Mouse (Mus musculus): ENCODE measurements at regions not wholly inside any gene's neighbourhood (a gene's known extent, or its start where the extent isn't known, plus 50 kb on each side); places are given as distances from the start of the nearest gene placed in this dataset.

DNA sequence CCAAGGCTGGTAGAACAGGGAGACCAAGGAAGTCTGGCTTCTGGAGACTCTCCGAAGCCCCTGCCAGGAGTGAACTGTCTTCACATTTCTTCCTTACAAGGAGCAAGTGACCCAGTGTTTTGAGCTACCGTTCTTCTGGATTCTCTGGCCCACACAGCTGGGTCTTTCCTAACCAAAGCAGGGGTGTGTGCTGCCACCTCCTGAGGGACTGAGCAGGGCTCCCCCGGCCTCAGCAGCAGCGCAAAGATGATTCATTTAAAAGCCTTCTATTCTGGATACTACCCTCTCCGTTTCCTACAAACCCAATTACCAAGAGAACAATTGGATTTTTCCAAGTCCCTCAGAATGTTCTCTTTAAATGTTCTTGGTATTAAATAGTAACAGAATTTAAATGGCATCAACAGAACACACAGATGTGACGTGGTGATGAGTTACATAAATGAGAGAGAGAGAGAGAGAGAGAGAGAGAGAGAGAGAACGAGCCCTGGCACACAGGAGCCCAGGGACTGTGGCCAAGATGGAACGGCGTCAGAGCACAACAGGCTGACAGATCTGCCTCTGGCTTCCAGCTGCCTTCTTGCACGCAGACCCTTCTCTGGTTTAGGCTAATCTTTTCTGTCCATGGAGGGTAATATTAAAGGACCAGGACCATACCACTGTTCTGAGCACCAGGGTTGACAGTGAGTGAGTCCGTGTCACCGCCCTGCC lies 191.6 kb downstream of the Agtpbp1 start:
- intact Hi-C loops (cut with DNase I) = no loop called here

DNA sequence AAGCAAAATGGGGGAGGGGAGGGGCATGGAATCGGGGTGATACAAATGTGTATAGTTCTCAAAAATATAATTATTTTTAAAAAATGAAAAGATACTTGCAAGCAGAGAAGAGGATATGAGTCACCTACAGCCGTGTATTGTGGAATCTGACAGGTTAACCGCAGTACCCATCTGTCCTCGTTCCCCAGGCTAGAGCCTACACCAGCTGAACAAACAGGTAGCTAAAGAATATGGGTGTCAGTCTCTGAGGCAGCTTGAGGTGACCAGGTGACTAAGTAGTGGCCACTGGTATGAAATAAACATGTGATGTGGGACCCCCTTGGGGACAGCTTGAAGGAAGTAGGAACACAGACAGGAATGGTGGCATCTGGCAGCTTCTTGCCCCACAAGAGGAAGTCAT lies 192.2 kb downstream of the Agtpbp1 start:
- intact Hi-C loops (cut with DNase I) = no loop called here

DNA sequence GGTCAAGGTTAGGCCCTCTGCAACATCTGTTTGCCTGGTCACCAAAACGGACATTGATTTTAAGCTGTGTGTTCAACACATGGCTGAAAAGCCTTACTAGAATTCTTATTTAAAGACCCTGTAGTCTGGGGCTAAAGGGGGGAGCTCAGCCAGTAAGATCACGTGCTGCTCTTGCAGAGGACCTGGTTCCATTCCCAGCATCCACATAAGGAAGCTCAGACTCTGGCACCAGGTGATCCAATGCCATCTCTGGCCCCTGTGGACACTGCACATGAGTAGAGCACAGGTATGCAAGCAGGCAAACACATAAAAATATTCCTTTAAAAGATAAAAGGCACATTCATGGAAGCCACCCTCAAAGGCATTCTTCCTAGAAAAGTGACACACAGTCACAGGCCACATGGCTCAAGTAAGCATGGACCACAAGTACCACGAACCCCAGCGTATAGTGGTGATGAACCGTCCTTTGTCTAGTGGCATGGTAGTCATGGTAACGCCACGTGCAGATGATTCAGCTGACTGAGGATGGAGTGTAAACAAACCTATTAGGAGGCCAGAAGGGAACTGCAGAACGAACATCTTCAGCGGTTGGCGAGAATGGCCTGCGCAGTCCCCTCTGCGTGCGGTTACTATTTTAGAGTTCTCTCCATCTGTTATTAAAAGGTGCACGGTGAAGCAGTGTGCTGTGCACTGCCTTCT lies 197.3 kb downstream of the Agtpbp1 start:
- intact Hi-C loops (cut with DNase I) = no loop called here

DNA sequence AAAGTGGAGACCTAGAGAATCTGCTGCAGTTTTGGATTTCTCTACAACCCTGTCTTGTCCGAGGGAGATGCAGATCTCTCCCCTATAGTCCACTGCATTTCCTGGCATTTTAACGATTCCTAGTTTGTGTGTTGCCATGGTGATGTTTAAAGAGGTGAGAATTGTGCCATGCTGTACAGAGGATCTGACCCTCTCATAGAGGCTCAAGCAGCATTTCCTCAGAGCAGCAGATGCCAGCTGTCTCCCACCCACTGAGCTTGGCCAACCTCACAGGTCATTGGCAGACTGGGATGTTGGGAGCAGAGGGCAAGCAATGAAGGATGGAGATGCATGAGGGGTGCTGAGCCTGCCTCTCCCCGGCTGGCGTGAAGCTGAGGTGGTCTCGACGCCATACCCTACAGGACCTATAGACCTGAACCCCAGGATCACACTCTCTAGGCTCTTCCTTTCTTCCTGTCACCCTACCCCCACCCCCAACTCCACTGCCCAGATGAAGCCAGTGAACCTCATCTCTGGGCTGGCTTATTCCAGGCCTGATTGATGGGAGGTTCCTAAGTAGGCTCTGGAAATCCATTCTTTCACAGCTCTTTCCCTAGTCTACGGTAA lies 198.0 kb downstream of the Agtpbp1 start:
- intact Hi-C loops (cut with DNase I) = no loop called here

DNA sequence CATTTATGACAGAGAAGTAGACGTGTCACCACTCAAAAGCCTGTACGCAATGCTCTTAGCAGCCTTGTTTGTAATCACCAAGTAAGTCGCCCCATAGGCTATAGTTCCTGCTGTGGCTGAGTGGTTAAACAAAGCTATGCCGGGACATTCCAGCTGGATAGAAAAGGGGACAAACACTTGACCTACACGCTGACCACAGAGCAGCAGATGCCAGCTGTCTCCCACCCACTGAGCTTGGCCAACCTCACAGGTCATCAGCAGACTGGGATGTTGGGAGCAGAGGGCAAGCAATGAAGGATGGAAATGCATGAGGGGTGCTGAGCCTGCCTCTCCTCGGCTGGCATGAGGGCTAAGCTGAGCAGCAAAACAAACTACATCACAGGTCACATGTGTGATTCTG lies 199.2 kb downstream of the Agtpbp1 start:
- intact Hi-C loops (cut with DNase I) = no loop called here

DNA sequence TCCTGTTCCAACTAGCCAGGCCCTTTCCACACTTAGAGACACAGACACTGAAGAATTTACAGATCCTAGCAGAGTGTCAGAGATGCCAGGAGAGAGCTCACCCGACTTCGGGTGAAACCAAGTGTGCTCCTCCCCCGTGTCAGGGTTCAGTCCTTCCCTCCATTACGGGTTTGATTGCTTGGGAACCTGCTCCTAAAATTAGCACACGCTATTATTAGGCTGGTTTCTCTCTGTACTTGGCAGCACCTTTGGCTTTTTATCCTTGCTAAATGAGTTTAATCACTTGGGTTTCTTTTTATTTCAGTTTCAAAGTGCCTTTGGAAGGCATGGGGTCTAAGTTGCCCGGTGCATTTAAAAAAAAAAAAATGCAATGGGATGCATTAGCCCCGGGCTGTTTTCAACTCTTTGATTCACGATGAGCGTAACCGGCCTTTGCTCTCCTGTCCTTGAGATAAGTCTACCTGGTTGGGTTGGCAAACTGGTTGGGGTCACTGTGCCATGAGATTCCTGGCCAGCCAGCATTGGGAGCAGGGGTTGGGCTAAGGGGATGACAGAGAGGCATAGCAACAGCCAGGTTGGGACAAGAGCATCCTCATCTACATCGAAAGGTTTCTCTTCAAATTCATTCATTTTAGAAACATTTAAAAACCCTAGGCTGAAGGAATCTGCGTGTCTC lies 214.7 kb downstream of the Agtpbp1 start:
- intact Hi-C loops (cut with DNase I) = no loop called here

DNA sequence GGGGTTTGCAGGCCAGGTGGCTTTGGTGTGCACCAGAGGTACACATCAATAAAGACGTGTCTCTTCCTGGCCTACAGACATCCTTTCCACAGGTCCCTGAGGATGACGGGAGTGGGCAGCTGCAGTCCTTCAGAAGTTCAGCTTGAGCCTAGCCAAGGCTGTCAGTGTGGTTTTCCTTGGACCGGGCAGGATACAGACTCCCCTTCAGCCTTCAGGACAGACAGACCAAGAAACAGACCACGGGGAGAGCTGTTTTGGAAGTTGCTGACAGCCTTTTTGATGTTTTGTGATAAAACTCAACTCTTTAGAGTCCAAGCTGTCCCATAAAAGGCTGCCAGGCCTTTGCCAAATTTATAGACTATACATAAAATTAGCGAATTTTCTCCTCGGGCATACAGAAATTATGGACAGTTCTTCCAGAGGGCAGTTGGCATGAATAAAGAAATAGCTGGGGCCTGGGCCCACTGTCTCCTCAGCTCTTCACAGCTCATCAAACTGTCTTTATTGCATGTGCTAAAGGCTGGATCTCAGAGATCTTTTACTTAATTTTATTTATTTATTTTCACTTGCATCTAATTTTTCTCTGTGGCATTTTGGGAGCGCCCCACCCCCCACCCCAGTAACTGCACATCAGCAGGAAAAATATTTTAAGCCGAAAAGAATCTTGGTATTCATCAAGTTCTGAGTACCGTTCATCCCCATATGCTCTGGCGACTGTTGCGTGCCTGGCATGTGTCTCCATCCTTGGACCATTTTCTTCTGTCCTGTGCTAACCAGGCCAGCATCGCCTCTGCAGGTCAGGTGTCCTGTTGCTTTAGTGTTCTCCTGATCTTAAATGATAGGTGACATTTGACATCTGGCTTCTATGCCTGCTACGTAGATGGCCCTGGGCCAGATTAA lies 216.2 kb downstream of the Agtpbp1 start:
- intact Hi-C loops (cut with DNase I) = loop anchor here (5.0 kb wide), 1 partner anchor 561 kb away; the partner anchor contains the start of gene Ntrk2

DNA sequence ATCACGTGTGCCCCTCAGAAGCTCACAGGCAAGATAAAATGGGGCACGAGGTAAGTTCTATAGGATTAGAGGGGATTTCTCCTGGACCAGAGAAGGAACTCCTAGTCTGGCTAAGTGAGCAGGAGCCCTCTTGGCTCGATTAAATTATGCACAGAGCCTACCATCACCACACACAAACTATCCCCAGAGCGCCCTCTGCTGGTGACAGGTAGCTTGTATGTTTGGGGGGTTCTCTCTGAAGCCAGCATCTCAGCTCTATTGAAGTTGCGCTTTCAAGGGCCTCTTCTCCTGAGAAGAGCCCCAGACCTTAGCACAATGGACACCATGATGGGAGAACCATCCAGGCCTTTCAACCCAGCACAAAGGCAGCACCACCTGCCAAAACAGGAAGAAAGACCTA lies 219.6 kb downstream of the Agtpbp1 start:
- intact Hi-C loops (cut with DNase I) = loop anchor here (2.0 to 5.0 kb wide), 2 partner anchors 558 to 729 kb away; partner anchors contain the start of gene Ntrk2

DNA sequence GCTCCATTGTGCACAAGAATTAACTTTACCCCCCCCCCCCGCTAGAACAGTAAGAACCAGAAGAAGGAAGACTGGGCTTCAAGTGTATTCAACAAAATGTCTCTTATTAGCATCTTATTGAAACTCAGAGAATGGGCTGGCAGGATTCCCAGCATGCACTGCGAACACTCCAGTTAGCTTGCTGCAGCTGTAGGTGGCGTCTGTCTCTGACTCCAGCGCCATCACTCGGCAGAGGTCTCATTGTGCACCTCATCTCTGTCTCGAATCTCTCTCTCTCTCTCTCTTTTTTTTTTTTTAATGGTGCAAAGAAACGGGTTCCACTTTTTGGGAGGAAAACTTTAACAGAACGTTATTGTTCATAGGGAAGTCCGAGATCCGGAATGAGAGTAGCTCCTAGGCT lies 221.6 kb downstream of the Agtpbp1 start:
- intact Hi-C loops (cut with DNase I) = no loop called here

DNA sequence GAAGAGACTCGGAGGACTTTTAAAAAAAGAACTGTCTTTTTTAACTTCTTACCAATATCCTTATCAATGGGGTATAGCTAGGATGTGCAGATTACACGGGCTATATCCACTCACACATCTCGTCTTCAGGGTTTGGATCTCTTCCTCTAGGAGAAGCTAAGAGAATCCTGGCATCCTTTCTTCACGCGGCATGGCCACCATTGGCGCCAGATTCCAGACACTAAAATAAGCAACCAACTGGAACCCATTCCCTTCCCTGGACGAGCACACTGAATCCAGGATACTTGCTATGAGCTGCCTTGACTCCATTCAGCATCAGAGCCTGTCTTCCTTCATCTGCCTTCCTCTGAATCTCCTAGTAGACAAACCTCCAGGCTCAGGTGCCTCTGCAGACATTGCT lies 223.7 kb downstream of the Agtpbp1 start:
- intact Hi-C loops (cut with DNase I) = no loop called here

DNA sequence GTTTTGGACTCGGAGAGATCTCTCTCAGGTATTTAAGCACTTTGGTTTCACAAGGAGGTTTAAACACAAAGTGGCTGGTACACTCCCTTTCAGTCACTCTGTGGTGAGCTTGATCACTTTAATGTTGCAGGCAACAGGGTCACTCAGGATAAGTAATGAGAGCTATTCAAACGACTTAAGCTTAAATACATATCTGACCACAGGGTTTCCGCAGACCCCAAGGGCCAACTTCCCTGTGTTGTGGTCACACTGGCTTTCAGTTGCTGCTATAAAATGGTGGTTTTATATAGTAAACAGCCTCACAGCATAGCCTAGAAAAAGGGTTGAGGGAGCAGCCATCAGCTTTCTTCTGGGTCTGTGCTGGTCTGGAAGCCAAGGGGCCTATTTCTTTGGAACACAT lies 225.0 kb downstream of the Agtpbp1 start:
- intact Hi-C loops (cut with DNase I) = no loop called here

DNA sequence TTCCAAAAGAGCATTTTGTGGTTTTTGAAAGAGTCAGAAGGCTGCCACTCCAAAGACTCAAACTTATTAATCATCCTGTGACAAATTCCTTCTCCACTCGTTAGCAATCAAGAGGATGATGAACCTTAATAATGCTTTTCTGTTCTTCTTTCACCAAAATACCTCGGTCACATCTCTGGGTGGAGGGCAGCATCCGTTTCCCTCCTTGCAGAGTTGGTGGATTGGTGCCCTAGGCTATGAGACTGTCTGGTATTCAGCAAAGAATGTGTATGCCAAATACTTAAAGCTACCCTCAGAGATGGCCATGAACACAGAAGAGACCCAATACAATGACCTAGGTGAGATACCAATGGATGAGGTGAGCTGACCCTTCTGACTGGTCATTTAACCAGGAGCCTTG lies 226.6 kb downstream of the Agtpbp1 start:
- intact Hi-C loops (cut with DNase I) = no loop called here

DNA sequence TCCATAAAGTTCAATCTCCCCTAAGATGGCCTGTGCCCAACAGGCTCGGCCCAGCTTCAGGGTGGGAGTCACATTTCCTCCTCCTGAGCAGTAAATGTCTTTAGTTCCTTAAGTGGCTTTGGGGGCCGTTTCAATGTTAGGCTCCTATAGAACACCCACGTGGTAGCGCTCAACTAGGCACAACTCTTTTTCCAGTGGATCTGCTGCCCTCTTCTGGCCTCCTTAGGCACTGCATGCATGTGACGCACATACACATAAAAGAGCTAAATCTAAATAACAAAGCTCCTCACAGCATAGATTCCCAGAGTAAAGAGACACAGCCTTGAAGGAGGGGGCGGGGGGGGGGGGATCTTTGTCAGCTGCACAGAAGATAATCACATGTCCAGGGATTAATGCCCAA lies 233.6 kb downstream of the Agtpbp1 start:
- intact Hi-C loops (cut with DNase I) = no loop called here

DNA sequence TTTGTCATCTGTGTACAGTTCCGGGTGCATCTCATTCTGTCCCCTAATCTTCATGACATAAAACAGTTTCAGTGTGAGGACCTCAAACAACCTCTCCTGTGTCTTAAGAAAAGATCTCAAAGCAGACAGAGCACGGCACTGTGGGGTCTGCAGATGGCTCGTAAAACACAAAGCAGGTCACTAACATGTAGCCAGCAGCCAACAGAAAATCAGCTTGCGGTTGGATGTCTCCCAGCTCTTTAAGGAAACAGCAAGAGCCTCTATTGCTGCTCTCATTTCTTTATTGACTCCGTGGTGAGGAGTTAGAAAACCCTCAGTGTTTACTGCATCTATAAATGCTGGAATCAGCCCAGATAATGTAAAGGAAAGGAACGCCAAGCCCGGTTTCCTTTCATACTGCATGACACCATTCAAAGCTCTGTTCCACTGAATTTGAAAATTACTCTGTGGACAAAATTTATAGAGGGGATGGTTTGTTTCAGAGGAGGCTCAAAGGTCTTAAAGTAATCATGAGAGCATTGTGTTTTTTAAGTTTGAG lies 234.3 kb downstream of the Agtpbp1 start:
- intact Hi-C loops (cut with DNase I) = no loop called here

DNA sequence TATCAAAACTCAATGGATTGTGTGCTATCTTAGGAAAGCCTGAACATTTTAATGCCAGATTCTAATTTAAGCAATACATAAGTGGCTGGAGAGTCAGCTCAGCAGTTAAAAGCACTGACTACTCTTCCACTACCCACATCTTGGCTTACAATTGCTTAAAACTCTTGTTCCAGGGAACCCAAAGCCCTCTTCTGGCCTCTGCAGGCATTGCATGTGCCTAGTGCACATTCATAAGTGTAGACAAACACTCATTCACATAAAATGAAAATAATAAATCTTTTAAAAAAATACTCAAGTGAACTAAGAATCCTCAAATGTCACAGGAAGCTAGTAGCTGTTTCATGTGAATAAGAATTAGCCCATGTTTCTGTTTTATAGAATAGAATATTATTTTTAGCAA lies 236.5 kb downstream of the Agtpbp1 start:
- intact Hi-C loops (cut with DNase I) = no loop called here

DNA sequence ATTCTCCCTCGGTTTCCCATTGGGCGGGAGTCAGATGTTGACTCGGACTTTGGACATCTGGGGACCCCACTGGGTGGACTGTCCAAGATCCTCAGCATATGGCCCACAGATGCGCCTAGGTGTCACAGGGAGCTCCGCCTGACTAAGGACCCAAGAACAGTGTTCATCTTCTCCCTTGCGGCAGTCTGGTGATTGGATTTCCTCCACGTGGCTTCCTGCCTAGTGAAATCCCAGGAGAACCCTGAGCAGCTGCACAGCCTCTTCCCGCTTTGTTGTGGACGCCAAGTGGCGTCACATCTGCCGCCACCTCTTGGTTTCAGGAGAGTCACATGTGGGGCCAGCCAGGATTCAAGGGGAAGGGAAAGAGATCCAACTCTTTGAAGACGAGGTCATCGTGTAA lies 243.2 kb downstream of the Agtpbp1 start:
- intact Hi-C loops (cut with DNase I) = no loop called here

DNA sequence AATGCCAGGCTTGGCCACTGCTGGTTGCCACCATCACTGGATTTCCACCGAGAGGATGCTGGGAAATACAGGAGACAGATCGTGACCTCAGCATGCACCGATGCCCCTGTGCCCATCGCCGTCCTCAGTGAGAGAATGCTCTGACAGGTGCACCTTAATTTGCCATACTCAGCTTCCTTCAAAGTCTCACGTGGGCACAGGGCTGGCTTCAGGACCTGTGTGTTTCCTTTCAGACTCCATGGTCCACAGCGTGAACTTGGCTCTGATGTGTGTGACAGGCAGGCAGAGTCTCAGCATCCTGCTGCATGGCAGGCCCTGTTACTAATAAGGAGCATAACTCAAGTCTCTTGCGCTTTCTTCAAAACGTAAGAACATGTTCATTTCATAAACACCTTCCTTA lies 246.6 kb downstream of the Agtpbp1 start:
- intact Hi-C loops (cut with DNase I) = no loop called here

DNA sequence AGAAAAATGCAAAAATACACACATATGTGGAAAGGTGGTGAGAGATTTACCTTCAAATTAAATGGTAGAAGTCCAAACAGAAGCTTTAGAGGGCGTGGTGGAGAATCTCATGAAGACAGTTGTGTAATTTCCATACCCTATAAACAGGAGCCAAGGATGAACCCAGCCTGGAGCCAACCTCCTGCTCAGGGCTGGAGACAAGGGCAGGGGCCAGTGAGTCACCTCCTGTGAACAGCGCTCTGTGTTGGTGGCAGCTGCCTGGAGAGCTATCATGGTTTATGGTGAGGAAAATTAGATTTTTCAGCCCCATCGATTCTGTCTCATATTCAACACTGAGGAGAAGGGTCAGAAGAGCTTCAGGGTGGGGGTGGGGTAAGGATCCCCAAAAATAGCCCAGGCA lies 261.1 kb downstream of the Agtpbp1 start:
- intact Hi-C loops (cut with DNase I) = no loop called here

DNA sequence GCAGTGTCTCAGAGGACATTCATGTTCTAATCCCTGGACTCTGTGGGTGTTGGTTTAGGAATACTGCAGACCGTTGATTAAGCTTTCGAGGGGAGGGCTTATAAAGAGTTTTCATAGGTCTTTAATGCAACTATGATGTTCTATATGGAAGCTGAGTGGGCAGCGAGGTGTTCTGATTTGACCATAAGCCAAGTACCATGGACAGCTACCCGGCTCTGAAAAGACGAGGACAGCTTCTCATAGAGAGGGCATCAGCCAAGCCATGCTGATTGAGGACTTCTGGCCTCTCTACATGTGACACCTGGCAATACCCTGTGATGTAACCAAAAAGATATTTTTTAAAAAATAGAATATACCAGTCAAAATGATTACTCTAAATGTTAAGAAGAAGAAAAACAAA lies 261.6 kb downstream of the Agtpbp1 start:
- intact Hi-C loops (cut with DNase I) = no loop called here

DNA sequence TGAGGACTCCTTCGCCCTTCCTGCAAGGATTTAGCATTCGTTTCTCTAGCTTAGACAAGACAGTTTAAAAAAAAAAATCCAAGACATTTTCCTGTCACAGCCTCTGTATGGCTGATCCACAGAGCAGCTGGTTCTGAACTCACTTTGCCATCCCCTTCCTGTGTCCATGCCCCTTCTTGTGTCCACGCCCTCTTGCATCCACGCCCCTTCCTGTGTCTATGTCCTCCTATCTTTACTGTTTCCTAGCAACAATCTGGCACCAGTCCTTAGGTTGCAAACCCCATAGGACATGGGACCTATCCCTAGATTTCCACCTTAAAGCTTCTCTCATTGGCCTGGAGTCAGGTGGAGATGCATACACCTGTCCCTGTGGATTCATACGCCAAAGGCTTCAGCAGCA lies 264.8 kb downstream of the Agtpbp1 start:
- intact Hi-C loops (cut with DNase I) = no loop called here
